Mouse (Mus musculus) liver, embryonic 16.5 days (tissue): Measurements from ENCODE around the gene Hyal3. TPM values are rescaled to one million over a fixed set of nuclear protein-coding genes. Genes with fewer than 3 reads are reported as not detected.

Source experiments
- ATAC-seq: fragments of 200-750 bp; cut with Nextera tagmentation; 2 replicates; pipeline ENCODE4 v1.8.0; 2017; ENCODE audit warnings: low read depth, mild to moderate bottlenecking, moderate number of reproducible peaks, moderate library complexity
- H3K27ac ChIP-seq: fragments of 300-500 bp; sonication (generic); 2 replicates; pipeline ENCODE4 v1.5.1; 2014; ENCODE audit warnings: mild to moderate bottlenecking, low read length
- H3K27me3 ChIP-seq: fragments of 300-500 bp; sonication (generic); 2 replicates; pipeline ENCODE4 v1.6.1; 2014; ENCODE audit warnings: low read depth, low read length, mixed read lengths; ENCODE audit not compliant: control insufficient read depth, insufficient read depth
- H3K36me3 ChIP-seq: fragments of 300-500 bp; sonication (generic); 2 replicates; pipeline ENCODE4 v1.6.1; 2014; ENCODE audit warnings: mild to moderate bottlenecking; ENCODE audit not compliant: control insufficient read depth, insufficient read depth
- H3K4me1 ChIP-seq: fragments of 300-500 bp; sonication (generic); 2 replicates; pipeline ENCODE4 v1.6.1; 2014; ENCODE audit warnings: low read depth, low read length, mixed read lengths; ENCODE audit not compliant: control insufficient read depth
- H3K4me2 ChIP-seq: fragments of 300-500 bp; sonication (generic); 2 replicates; pipeline ENCODE4 v1.6.1; 2014; ENCODE audit warnings: low read depth, low read length, mixed read lengths
- H3K4me3 ChIP-seq: fragments of 300-500 bp; sonication (generic); 2 replicates; pipeline ENCODE4 v1.5.1; 2014; ENCODE audit warnings: low read depth, mild to moderate bottlenecking, low read length
- H3K9ac ChIP-seq: fragments of 300-500 bp; sonication (generic); 2 replicates; pipeline ENCODE4 v1.6.1; 2014; ENCODE audit warnings: low read depth, low read length
- H3K9me3 ChIP-seq: fragments of 300-500 bp; sonication (generic); replicated peaks from 2 replicates; pipeline ENCODE4 v1.6.1; 2016; ENCODE audit warnings: low read length; ENCODE audit not compliant: control insufficient read depth
- WGBS: fragments of 180-500 bp; shearing (Covaris S2); extraction: QIAGEN DNeasy Blood & Tissue Kit; methylation state at CpG from one replicate; pipeline ENCODE4 v1.1.7; 2014; ENCODE audit not compliant: insufficient replicate concordance; 5-methylcytosine and 5-hydroxymethylcytosine counted together
- polyA plus RNA-seq: library from polyadenylated mRNA; unstranded; fragments of >200 nt; fragmentation: Nextera tagmentation; extraction: Ambion mirVana; gene quantifications from 2 replicates; pipeline ENCODE4 v1.2.1, GENCODE M21; 2015

Hyal3 gene
- polyA plus RNA-seq, 1 experiment from 2014 or later: 0.96 TPM

DNA sequence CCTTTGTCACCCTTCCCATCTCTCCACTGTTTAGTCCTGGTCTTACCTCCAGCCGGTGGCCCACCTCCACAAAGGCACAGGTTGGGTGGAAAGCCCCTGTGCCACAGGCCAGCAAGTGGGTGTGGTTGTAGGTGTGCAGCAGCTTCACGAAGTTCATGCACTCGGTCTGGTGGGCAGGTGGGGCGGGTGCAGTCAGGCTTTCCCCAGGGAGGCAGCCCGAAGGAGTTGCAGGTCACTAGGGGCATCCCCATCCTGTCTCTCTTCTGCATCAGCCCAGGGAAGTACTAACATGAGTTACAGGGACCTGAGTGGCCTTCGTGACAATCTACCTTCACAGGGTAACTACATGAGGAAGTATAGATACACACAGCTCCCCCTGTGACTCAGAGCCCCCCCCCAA, 22.6 kb downstream of the Hyal3 start:
- WGBS: 63% methylated on average over 6 of the region's 6 CpGs
- no peak overlapping the region for H3K4me2 ChIP-seq
- no peak overlapping the region for H3K4me3 ChIP-seq
- H3K9me3 ChIP-seq: no peaks in the 10 kb centered on the region
- no peaks in the 10 kb centered on the region; the same call in 1 of the 2 replicates for H3K27me3 ChIP-seq
- ATAC-seq: no peak
- H3K4me1 ChIP-seq: peaks cover 19% of the 10 kb centered on the region
- no peak overlapping the region for H3K9ac ChIP-seq
- H3K27ac ChIP-seq: no peak overlapping the region
- no peaks in the 10 kb centered on the region for H3K36me3 ChIP-seq

GRCm38 (mm10) chr9:107605041-107605661, 24.5 kb downstream of the Hyal3 start:
- Histone ChIP-seq H3K9ac (no peak overlapping the region), H3K4me1 (peaks cover 15% of the 10 kb centered on the region), H3K4me2 (no peak overlapping the region), H3K4me3 (no peak overlapping the region), H3K36me3 (no peaks in the 10 kb centered on the region), H3K9me3 (no peaks in the 10 kb centered on the region), H3K27me3 (no peaks in the 10 kb centered on the region; the same call in 1 of the 2 replicates), H3K27ac (no peak overlapping the region)
- no peak; the same call in 1 of the 2 replicates for ATAC-seq
- WGBS: 43% methylated on average over 23 of the region's 23 CpGs

DNA sequence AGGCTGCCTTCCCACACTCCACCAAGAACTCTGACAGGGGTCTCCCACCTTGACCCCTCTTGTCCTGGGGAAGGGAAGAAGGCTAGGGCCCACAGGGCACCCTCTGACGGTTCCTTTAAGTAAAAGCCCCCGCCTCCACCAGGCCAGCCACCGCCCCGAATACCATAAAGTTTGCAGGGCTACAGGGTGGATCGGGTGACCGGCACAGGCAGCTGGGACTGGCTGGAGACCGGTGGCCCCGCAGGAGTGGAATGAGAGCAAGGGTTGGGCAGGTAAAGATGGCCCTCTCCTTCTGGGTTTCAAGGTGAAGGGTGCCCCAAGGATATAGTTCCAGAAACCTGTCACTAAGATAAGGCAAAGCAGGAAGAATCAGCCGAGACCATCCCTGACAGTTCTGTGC, 26.0 kb downstream of the Hyal3 start:
- no peaks in the 10 kb centered on the region; the same call in 1 of the 2 replicates for H3K27me3 ChIP-seq
- H3K36me3 ChIP-seq: no peaks in the 10 kb centered on the region
- no peak overlapping the region for H3K9ac ChIP-seq
- H3K9me3 ChIP-seq: no peaks in the 10 kb centered on the region
- no peak for ATAC-seq
- no peak overlapping the region for H3K27ac ChIP-seq
- H3K4me3 ChIP-seq: no peak overlapping the region
- 43% methylated on average over 9 of the region's 9 CpGs for WGBS
- peaks cover 14% of the 10 kb centered on the region for H3K4me1 ChIP-seq
- no peak overlapping the region for H3K4me2 ChIP-seq

- Histone ChIP-seq H3K27me3 (no peaks in the 10 kb centered on the region; the same call in 1 of the 2 replicates), H3K4me1 (peaks cover 16% of the 10 kb centered on the region), H3K36me3 (no peaks in the 10 kb centered on the region), H3K4me2 (no peak overlapping the region), H3K27ac (no peak overlapping the region), H3K9ac (no peak overlapping the region), H3K4me3 (no peak overlapping the region), H3K9me3 (no peaks in the 10 kb centered on the region)
- 57% methylated on average over 2 of the region's 2 CpGs for WGBS
- ATAC-seq: no peak
Measured at GRCm38 (mm10) chr9:107607036-107607435, 26.4 kb downstream of the Hyal3 start.

DNA sequence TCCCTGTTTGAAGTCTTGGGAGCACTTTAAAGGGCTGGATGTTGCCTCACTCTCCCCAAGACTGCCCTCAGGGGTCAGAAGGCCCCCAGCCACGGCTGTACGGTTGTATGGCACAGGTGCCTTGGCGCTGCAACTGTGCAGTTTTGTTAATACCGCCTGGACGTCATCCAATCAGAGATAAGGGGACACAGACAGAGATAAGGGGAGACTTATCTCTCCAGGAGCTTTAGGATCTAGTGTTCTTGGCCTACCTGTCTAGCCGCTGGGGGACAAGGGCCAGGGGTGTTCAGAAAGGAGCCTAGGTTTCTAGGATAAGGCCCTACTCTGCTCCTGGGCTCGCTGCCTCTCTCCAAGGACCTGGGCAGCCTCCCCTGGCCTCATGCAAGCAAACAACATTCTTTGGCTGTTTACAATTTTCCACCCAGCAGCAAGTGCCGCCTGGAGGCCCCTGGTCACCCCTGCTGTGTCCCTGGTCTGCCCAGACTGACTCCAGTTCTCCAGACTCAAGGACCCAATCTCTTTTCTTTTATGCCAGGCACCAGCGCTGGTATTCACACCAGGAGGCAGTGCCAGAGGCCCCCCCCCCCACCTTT, 27.1 kb downstream of the Hyal3 start:
- Histone ChIP-seq H3K9ac (no peak overlapping the region), H3K27ac (no peak overlapping the region)

GRCm38 (mm10) chr9:107608741-107609432, 28.3 kb downstream of the Hyal3 start, which contains the start of gene Sema3b:
TSS of gene Sema3b (minus strand) at chr9:107609229.
- Histone ChIP-seq H3K27me3 (no peaks in the 10 kb centered on the region; the same call in 1 of the 2 replicates), H3K4me3 (no peak within 1 kb of the TSS), H3K4me1 (peaks cover 20% of the 10 kb centered on the region), H3K9ac (no peak within 1 kb of the TSS), H3K4me2 (no peak within 1 kb of the TSS), H3K9me3 (no peaks in the 10 kb centered on the region), H3K36me3 (no peaks in the 10 kb centered on the region), H3K27ac (no peak within 1 kb of the TSS)
- ATAC-seq: no peak
- 57% methylated on average over 12 of the region's 12 CpGs for WGBS

More for the DNA sequence above, 27.1 kb downstream of the Hyal3 start:
- Histone ChIP-seq H3K27me3 (no peaks in the 10 kb centered on the region; the same call in 1 of the 2 replicates), H3K4me3 (no peak overlapping the region), H3K9me3 (no peaks in the 10 kb centered on the region), H3K4me1 (peaks cover 15% of the 10 kb centered on the region), H3K36me3 (no peaks in the 10 kb centered on the region), H3K4me2 (no peak overlapping the region)
- WGBS: 45% methylated on average over 9 of the region's 9 CpGs
- ATAC-seq: no peak

DNA sequence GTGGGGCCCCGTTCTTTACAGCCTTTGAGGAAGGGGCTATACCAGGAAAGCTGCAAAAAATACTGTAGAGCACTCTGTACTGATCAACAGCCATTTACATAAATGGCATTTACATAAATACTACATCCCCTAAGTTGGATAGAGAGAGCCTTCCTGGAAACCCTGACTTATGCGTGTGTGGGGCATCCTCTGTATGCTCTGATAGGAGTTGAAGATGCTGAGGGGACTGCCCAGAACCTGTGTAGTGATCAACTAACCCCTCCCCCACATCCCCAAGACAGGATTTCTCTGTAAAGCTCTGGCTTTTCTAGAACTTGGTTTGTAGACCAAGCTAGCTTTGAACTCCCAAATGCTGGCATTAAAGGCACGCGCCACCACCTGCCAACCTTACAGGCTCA, 28.8 kb downstream of the Hyal3 start:
- Histone ChIP-seq H3K4me2 (no peak overlapping the region), H3K4me1 (peaks cover 20% of the 10 kb centered on the region), H3K27me3 (no peaks in the 10 kb centered on the region), H3K36me3 (no peaks in the 10 kb centered on the region), H3K27ac (no peak overlapping the region), H3K9ac (no peak overlapping the region), H3K9me3 (no peaks in the 10 kb centered on the region), H3K4me3 (no peak overlapping the region)
- WGBS: 76% methylated on average over 4 of the region's 4 CpGs
- no peak for ATAC-seq

DNA sequence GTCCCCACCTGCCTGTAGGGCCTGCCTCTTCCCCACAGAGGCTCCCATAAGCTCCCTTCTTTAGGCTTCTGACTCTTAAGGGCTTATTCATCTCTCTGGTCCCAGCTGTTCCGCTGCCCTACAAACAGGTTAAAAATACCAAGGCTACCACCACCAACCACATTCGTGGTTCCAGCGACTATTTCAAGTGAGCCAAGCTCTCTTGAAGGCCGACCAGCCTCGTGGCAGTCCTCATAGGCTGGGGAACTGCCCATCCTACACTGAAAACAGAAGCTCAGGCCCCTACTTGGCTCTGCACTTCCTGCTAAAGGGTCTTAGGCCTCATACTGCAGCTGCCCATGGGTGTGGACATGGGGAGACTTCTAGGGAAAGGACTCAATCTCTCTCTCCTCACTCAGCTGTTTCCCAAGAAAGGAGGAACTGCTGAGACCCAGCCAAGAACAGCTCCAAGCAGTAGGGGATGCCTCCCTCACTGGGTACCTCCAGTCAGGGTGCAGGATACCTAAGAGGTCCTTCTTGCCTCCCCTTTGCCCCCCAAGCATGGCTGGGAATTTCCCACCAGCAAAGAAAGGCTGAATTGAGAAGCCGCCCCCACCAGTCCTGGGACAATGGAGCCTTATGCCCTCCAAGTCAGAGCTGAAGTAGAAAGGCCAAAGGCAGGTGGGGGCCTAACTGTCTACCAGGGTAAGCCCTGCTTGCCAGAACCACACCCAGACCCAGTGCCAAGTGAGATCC, 31.0 kb downstream of the Hyal3 start:
- 33% methylated on average over 6 of the region's 6 CpGs for WGBS
- H3K36me3 ChIP-seq: peaks cover 13% of the 10 kb centered on the region
- peak overlapping the region; percentile 62; the same call in 1 of the 2 replicates for H3K4me3 ChIP-seq
- peak overlapping the region; percentile 71; the same call in 1 of the 2 replicates for H3K27ac ChIP-seq
- ATAC-seq: no peak; the same call in 1 of the 2 replicates
- peak overlapping the region; percentile 75; the same call in 1 of the 2 replicates for H3K9ac ChIP-seq
- peaks cover 12% of the 10 kb centered on the region for H3K4me1 ChIP-seq
- peak overlapping the region; percentile 97 for H3K4me2 ChIP-seq
- H3K9me3 ChIP-seq: no peaks in the 10 kb centered on the region
- no peaks in the 10 kb centered on the region for H3K27me3 ChIP-seq
